Comparison of ENCODE assay signal across 8 mouse cellular contexts in the genomic region with DNA sequence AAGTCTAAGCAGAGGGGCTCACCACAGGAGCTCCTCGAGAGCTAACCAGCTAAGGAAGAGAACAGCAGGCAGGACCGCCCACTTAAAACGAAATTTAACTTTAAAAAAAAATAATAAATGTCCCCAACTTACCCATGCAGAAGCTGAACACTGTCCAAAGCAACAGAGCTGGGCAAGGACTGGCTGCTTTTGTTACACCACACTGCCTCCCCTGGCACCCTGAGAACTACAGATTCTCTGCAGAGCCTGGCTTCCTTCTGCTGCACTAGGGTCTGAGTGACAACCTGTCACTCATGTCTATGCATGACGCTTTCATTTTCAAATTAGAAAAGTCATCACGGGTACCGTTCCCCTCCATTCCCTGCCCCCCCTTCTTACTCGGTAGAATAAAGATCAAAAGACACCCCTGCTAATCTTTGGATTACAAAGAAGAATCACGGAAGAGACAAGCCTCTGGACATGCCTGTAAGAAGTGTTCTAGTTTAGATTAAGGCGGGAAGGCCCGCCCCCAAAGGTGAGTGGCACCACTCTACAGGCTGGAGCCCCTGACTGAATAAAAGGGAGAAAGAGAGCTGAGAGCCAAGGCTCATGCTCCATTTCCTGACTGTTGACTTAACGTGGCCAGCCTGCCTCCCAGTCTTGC. TPM values are rescaled to one million over a fixed set of nuclear protein-coding genes. Genes with fewer than 3 reads are reported as not detected.
DNase-seq lines count a peak whose midpoint lies in the region; ATAC-seq and TF ChIP-seq lines count a peak whose summit lies in the region.

No protein-coding gene starts in this region.

- no peak for TF ChIP-seq POLR2A in cortical plate, adult 2 months (IDR thresholded peaks at IDR 0.05; ENCODE audit: extremely low read depth, insufficient read depth, low read length)
- no peak for TF ChIP-seq POLR2A in kidney, adult 2 months (IDR thresholded peaks at IDR 0.05; ENCODE audit: low read depth, low read length)

- no peaks in the 10 kb centered on the region for H3K27me3 ChIP-seq in limb, embryonic 12.5 days
- H3K27me3 ChIP-seq in kidney, adult 2 months (replicated peaks; ENCODE audit: control insufficient read depth, insufficient read depth, low read length) = no peaks in the 10 kb centered on the region

- ATAC-seq in limb, embryonic 12.5 days (ENCODE audit: insufficient number of reproducible peaks, insufficient read depth, low FRiP score, low TSS enrichment, low read depth) = no peak
- no peak for ATAC-seq in monocyte, adult 5-6 weeks (replicated peaks; ENCODE audit: insufficient number of reproducible peaks, low FRiP score, low TSS enrichment, poor library complexity, severe bottlenecking)

- H3K36me3 ChIP-seq in limb, embryonic 12.5 days = peaks cover 13% of the 10 kb centered on the region; the same call in 1 of the 2 replicates
- no peaks in the 10 kb centered on the region for H3K36me3 ChIP-seq in kidney, adult 2 months (ENCODE audit: control insufficient read depth, insufficient read depth, low read length)

- no peak overlapping the region for H3K27ac ChIP-seq in cortical plate, adult 2 months (ENCODE audit: insufficient read depth, low read length)
- H3K27ac ChIP-seq in limb, embryonic 12.5 days = no peak overlapping the region
- H3K27ac ChIP-seq in kidney, adult 2 months (ENCODE audit: insufficient read depth, low read depth, low read length) = no peak overlapping the region

- peak overlapping the region; percentile 91 for H3K4me2 ChIP-seq in limb, embryonic 12.5 days

- no peak overlapping the region for H3K9ac ChIP-seq in limb, embryonic 12.5 days (replicated peaks)

- peak; percentile 52 for TF ChIP-seq CTCF in cortical plate, adult 2 months (IDR thresholded peaks at IDR 0.05; ENCODE audit: extremely low read depth, insufficient read depth, low read length)
- no peak for TF ChIP-seq CTCF in kidney, adult 2 months (conservative IDR thresholded peaks at IDR 0.05; ENCODE audit: insufficient read depth, insufficient read length, low read depth, low read length)

- WGBS in limb, embryonic 12.5 days = 83% methylated on average over 11 of the region's 11 CpGs
- WGBS in kidney, adult 2 months = 75% methylated on average over 11 of the region's 11 CpGs

- no peaks in the 10 kb centered on the region for H3K9me3 ChIP-seq in limb, embryonic 12.5 days

- DNase-seq in cerebellum, adult 11-12 months = peak; percentile 47
- DNase-seq in cerebellum, adult 11 months = no peak
- DNase-seq in 3T3-L1 (ENCODE audit: low read depth, low spot score) = peak; percentile 27
- peak; percentile 74 to 76 for DNase-seq in spleen, postnatal 36 days (ENCODE audit: low spot score in 2 of 2)
- no peak for DNase-seq in kidney, adult 2 months

- H3K4me1 ChIP-seq in cortical plate, adult 2 months (ENCODE audit: control insufficient read depth, insufficient read depth, low read length) = peaks cover 4% of the 10 kb centered on the region
- H3K4me1 ChIP-seq in limb, embryonic 12.5 days (replicated peaks) = peaks cover 19% of the 10 kb centered on the region
- peaks cover 4% of the 10 kb centered on the region; the same call in 1 of the 2 replicates for H3K4me1 ChIP-seq in kidney, adult 2 months (ENCODE audit: control insufficient read depth, insufficient read depth, low read length)

- H3K4me3 ChIP-seq in cortical plate, adult 2 months (ENCODE audit: insufficient read depth, low read length) = peak overlapping the region; percentile 0; the same call in 1 of the 2 replicates
- no peak overlapping the region for H3K4me3 ChIP-seq in limb, embryonic 12.5 days (replicated peaks)
- H3K4me3 ChIP-seq in kidney, adult 2 months (ENCODE audit: insufficient read depth, low read depth, low read length) = no peak overlapping the region

RNA-seq across cellular contexts. Expression of a gene that starts 1.5 kb away (rescaled TPM):
- 43.9 and 44.4 TPM in 2 replicates for polyA plus RNA-seq in cortical plate, adult 2 months (2012; rRNA removed)
- 93.9 and 98.1 TPM in 2 replicates for polyA plus RNA-seq in limb, embryonic 12.5 days (2016; fragmentation: Nextera tagmentation; extraction: Ambion mirVana)
- polyA plus RNA-seq in kidney, adult 2 months (2012; rRNA removed) = 46.2 and 64.2 TPM in 2 replicates
- 3.5 to 8.9 TPM (median 4.7 TPM) in 3 replicates for total RNA-seq in monocyte, adult 5-6 weeks (2017)

RNA-seq across cellular contexts. Expression of a gene that starts 33.8 kb away (rescaled TPM):
- polyA plus RNA-seq in cortical plate, adult 2 months (2012; rRNA removed) = 121 and 122 TPM in 2 replicates
- not detected in 2 replicates for polyA plus RNA-seq in limb, embryonic 12.5 days (2016; fragmentation: Nextera tagmentation; extraction: Ambion mirVana)
- polyA plus RNA-seq in kidney, adult 2 months (2012; rRNA removed) = 16.8 and 53.3 TPM in 2 replicates
- total RNA-seq in monocyte, adult 5-6 weeks (2017) = 0.49 TPM in 1 of 3 replicates, not detected in the others

RNA-seq across cellular contexts. Expression of a gene that starts 52.5 kb away (rescaled TPM):
- polyA plus RNA-seq in cortical plate, adult 2 months (2012; rRNA removed) = 28.2 and 28.4 TPM in 2 replicates
- polyA plus RNA-seq in limb, embryonic 12.5 days (2016; fragmentation: Nextera tagmentation; extraction: Ambion mirVana) = not detected in 2 replicates
- polyA plus RNA-seq in kidney, adult 2 months (2012; rRNA removed) = 0.02 TPM in 1 of 2 replicates, not detected in the other
- total RNA-seq in monocyte, adult 5-6 weeks (2017) = not detected in 3 replicates

Comparison
In these comparisons a context has a peak if more than half of its experiments do, and no peak if none do; other contexts are left out.
1. DNase-seq: peak in cerebellum, adult 11-12 months (single experiment), 3T3-L1 (single experiment) and spleen, postnatal 36 days (2 of 2); none in cerebellum, adult 11 months (single experiment) and kidney, adult 2 months (single experiment).
2. RNA of a gene that starts 33.8 kb away (polyA plus RNA-seq): 121 to 122 TPM in cortical plate, adult 2 months and 16.8 to 53.3 TPM in kidney, adult 2 months; not detected in limb, embryonic 12.5 days; every median in the first group is over 10 times any median in the second.
3. RNA of a gene that starts 52.5 kb away (polyA plus RNA-seq): 28.2 to 28.4 TPM in cortical plate, adult 2 months; 0.02 TPM in kidney, adult 2 months and not detected in limb, embryonic 12.5 days; every median in the first group is over 10 times any median in the second.